Mouse (Mus musculus) spleen, postnatal 36 days (tissue): ENCODE results near the gene Galnt14.
A peak's percentile ranks its signal among the peaks of the same experiment; 100 is the strongest.

ENCODE experiments used
- DNase-seq, 2 experiments: peaks; one replicate each; pipeline ENCODE4 v3.0.0; 2022; ENCODE audit warnings: low spot score in 2 of 2, mixed read lengths in 1 of 2

The Galnt14 gene

DNA sequence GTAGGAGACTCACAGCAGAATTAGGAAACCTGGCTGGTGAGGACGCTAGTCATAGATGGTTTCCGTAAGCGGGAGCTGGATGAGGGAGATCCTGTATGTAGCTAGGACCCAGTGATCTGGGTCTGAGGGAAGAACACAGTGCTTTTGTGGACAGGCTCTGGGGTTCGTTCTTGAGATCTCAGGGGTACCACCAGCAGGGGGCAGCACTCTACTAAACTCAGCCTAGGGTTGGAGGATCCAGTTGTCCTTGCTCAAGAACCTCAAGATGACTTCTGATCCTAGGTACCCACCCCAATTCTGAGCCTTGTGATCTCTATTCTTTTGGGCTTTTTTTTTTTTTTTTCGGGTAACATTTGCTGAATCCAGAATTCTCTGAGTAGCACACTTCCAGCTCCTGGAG, 137.8 kb downstream of the Galnt14 start:
- DNase-seq, result peak; percentile 25 to 36

DNA sequence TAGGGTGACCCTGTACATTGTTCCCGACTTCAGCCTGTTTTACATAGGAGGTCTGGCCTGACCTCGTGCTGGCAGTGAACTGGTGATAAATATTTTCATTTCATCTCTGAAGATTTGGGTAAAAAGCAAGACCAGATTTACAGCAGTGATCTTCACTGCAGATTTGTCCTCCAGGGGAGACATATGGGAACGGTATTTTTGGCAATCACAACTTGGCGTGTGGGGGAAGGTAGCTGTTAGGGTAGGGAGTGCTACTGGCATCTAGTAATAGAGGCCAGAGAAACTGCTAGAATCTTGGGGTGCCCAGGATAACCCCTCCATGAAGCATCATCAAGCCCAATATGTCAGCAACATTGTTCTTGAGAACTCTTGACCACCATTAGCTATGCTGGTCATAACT, 138.3 kb downstream of the Galnt14 start:
- DNase-seq, result no peak

DNA sequence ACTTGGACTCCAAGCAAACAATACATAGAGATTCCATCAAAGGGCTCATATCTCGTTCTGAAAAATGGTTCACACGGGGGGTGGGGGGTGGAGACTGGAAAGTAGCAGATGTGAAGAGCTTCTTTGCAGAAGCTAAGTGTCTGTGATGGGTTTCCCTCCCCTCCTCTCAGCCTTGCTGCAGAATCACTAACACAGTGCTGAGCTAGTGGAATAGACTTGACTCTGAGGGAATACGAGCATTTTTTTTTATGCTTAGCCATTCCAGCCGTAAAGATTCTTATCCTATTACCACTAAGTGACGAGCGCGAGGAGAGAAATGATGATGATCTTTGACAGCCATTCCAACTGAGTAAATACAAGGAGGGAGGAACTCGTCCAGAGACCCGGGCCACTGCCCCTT, 142.0 kb downstream of the Galnt14 start:
- DNase-seq, result no peak

DNA sequence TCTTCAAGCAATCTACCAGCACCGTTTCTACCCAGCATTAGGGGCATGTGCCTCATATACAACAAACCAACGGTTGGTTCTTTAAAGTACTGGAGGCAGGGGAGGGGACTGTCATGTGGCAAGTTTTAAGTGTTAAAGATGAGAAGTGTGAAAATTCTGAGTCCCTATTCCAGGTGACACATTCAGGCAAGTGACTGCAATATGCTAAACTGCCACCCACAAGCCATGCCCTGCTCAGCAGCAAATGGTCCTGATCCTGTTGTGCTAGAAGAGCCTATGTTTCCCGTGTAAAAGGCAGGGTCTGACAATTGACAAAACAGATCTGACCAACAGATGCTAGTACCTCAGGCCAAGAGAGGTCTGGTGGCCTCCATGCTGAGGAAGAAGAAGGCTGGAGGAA, 149.1 kb downstream of the Galnt14 start:
- DNase-seq, result no peak

DNA sequence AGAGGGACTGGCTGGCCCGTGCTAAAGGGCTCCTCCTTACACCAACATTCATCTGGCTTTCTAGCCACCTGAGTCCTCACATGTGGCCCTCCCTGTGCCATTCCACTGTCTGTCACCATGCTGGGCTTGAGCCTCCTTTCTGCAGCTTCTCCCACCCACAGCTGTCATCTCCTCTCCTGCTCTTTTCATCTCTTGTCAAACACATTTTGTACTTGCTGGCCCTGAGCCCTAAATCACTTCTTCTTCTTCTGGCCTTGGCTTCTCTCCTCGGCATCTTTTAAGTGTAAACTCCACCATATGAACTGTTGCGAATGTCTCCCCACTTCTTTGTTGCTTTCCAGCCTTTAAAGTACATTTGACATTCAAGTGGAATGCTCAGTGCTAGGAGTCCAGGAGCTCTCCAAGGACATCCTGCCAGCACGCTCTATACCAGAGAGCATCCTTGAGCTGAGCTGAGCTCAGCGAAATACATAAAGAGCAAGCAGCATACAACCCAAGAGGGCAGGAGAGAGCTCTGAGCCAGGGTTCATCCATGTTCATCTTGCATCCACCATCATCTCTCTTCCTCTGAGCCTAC, 150.0 kb downstream of the Galnt14 start:
- DNase-seq, result no peak

DNA sequence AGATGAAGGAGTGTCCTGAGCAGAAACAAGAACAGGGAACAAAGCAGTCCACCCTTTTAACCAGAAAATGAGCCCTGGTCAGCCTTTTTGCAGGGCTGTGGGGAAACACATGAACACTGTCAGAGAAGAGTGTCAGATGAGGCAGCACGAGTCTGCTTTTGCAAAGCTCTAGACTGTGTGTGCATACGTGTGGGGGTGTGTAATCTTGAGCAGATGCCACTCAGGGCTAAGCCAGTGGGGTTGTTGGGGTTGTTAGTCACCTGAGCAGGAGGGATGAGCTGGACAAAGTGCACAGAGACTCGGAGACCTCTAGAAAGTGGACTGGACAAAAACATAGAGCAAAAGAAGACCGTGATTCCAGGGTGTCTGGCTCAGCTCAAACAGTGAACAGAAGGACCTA, 150.8 kb downstream of the Galnt14 start:
- no peak for DNase-seq

DNA sequence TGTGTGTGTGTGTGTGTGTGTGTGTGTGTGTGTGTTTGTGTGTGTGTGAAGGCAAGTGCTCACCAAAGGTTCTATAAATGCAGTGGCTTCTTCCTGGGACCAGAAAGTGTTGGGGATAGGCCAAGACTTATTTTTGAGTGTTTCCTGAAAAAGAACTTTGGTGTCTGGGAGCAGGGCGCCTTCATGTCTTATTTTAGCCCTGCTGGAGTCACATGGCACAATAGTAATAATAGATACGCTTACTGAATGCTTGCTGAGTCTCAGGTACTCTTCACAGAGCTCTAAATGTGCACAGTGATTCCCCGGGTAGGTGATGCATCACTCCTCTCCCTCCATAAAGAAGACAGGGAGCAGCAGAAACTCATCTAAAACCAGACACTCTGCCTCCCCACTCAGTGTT, 153.2 kb downstream of the Galnt14 start:
- no peak for DNase-seq

DNA sequence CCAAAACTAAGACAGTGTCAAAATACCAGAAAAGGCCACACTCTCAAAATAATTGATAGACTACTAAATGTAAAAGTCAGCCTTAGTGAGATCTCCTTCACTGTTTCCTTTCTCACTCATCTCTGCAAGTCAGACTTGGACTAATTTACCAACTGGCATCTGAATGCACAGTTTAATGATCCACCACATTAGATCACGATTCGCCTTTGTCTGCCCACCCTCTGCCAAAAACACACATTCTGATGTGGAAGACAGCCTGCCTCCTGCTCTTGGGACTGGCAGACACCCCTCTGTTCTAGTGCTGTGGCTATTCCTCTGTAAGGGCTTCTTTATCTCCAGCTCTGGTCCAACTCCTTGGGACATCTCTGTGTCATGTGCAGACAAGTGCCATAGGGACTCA, 153.8 kb downstream of the Galnt14 start:
- no peak for DNase-seq

DNA sequence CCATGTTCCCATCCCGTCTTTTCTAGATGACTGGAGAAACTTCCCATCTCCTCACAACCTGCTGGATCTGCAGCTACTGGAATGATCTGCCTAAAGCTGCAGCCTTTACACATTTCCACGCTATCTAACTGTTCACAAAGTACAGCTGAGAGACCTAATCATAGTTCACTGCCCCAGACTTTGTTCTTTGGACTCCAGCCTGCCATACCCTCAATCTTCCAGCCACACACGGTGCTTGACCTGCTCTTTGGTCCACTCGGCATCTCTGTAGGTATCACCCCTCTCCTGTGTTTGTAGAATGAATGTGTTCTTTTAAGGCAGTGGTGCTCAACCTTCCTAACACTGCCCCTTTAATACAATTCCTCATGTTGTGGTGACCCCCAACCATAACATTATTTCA, 155.6 kb downstream of the Galnt14 start:
- DNase-seq, result no peak

DNA sequence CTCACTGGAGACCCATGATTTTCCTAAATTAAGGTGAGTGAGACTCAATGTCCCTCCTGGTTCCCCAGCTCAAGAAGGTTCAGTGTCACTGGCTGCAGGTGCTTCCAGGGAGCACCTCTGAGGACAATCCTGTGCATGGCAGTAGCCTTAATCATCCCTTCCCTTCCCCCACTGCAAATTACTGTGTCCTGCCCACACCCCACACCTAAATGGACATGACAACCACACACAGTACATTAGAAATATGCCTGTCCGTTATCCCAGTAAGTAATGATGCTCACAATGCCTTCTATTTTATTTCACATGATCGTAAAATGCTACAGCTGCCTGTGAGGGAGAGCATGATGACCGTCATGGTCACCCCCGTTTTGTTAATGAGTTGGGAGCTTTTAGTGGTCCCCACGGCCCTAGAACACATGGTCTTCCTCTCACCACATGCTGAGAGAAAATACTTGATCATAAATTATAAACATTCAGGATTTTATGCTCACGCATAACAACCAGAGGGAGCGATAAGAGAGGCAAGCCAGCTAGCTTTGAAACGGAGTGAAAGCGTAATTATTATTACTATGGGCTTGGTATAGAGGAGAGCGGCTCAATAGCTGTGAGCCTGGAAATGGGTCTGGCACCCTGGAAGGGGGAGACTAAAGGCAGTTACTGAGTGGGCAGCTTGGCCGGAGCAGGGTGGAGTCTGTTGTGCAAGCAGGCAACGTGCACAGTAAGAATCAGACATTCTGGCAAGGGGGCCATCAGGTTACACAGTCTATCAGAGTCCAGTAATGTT, 161.3 kb downstream of the Galnt14 start:
- no peak for DNase-seq

DNA sequence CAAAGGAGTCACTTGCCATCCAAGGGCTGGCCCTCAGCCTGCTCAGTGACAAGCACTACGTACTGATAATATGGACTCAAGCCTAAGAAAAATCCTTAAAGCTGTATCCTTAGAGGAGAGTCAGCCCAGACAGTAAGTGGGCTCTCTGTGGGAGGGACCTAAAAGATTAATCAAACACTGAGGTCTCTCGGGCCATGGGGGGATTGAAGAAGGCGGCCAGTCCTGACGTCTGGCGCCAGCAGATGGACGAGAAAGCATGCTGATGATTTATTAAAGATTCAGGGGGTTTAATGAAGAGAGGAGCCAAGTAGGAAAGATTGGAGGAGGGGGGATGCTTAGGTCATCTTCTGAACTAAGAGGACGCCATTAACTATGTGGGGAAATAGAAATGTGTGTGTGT, 162.1 kb downstream of the Galnt14 start:
- DNase-seq, result no peak

DNA sequence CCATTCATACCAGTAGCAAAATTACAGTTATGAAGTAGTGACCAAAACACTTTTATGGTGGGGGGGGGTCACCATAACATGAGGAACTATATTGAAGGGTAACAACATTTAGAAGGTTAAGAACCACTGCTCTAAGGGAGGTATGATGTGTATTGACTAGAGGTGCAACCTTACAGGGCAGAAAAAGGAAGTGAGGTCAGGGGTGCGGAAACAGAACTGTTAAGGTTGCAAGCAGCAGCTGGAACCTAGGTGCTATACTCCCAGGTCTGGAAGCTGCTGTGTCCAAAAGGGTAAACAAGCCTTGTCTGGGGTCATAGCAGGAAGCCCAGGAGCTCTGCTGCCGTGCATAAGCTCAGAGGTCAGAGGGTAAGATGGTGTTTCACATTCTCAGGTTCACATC, 162.8 kb downstream of the Galnt14 start:
- DNase-seq, result peak; percentile 45 to 51

DNA sequence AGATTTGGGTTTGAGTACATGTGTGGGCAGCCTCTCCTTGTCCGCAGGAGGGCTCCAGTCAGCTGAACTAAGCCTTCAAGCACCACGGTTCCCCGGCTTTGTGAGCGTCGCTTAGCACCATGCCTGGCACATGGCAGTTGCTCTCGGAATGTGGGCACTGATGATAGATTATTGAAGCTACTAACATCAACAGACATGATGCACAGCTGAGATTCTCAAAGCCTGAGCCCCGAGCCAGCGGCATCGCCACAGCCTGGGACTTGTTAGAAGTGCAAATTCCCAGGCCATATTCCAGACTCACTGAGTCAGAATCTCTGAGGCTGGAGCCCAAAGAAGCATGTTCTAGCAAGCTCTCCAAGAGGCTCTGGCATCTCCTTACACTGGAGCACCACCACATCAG, 168.3 kb downstream of the Galnt14 start:
- DNase-seq, result no peak

DNA sequence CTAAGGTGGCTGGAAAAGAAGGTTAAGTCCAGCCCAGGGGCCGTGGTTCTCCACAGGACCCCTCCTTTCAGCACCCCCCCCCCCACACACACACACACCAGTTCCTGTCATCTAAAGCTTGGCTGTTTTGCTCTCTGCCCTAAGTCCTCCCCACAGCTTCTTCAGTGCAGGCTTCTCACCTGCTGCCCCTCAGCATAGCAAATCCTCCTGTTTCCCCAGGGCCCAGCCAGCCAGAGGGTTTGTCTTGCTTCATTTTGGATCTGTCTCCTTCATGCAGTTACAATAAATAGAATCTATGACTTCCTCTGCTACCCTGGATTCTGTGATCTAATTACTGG, 169.1 kb downstream of the Galnt14 start:
- no peak for DNase-seq

DNA sequence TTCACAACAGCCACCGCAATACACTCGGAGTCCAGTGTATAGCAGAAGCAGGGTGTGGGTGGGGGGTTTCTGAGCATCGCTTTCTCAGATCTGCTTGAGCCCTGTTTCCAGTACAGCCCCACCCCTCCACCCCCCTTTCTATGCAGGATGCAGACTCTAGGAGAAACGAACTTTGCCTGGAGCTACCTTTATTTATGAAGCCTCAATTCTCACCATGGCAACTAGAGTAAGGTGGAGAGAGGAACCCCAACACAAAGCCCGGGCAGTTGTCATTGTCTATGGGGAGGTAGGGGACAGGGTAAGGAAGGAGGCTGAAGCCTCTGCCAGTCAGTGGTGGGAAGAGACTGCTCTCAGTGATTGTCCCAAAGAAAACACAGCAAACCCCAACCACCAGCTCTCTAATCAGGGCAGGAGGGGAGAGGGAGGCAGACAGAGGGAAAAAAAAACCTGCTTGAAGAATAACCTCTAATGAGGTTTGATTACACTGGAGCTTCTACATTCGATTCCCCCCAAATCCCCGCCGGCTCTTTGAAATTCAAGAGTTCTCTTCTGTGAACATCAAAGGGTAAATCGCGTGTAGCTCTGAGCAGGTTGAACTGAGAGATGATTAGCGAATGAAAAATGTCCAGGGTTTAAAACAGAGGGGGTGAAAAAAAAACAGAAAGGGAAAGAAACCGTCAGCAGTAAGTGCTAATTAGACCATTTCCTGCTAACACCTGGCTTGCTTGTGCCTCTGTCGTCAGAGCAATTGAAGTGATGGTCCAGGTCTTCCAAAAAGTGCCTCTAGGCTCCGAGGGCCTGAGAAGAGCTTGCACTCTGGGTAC, 169.6 kb downstream of the Galnt14 start:
- no peak for DNase-seq

DNA sequence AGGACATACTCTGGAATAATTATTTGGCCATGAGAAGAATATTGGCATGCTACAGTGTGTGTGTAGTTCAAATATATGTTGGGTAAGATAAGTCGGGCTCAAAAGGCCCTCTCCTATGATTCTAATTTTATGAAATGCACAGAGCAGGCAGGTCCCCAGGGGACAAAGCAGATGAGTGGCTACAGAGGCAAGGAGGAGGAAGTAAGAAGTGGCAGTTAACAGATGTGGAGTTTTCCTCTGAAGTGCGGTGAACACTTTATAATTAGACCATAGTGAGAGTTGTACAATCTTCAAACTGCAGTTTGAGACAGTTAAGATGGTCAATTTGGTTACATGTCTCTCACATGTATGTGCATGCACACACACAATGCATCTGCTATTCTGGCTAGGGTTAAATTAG, 178.4 kb downstream of the Galnt14 start:
- peak; percentile 68 to 72 for DNase-seq

DNA sequence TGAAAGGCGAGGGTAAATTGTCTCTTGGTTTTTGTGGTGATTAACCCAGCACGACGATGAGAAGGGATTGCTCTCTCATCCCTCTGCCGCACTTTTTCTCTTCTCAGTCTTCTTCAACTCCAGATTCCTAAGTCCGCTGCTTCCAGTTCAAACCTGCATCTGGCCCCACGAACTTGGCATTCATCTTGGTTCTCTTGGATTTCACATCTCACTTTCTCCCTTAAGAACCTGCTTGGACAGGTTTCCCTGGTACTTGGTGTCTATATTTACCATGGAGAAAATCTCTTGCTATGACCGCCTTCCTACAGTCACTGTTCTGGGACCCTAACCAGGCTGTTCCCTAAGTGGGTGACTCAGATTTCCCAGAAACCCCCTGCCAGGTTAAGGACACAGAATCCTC, 188.1 kb downstream of the Galnt14 start:
- no peak for DNase-seq

DNA sequence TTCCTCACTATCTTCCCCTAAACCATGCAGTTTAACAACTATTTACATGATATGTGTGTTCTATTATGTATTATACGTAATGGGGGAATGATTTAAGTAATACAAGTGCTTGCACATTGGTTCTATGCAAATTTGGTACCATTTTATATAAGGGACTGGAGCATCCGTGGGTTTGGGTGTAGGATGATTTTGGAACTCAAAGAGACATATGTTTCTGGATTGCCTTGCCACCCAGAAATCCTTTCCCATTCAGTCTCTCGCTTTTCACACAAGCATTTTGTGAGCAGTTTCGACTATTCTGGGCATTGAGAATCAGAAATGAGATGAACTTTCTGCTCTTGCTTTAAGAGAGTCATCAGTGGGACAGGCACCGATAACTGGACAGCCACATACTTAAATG, 190.9 kb downstream of the Galnt14 start:
- DNase-seq, result no peak

DNA sequence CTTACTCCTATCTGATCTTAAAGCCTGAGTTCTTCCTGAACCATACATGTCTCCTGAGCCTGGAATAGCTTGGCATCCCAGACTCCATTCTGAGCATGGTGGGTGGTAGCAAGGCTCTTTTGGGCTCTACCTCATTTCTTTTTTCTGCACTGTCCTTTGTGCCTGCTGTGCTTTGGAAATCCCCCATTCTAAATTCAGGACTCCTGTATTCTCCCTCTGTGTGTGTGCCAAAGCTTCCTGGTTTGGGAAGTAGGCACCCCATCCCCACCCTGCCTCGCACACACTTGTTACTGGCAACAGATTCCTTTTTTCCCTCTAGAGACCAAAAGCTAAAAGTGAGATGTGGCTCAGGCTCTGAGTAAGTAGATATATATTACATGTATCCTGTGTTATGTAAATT, 191.9 kb downstream of the Galnt14 start:
- DNase-seq, result no peak

DNA sequence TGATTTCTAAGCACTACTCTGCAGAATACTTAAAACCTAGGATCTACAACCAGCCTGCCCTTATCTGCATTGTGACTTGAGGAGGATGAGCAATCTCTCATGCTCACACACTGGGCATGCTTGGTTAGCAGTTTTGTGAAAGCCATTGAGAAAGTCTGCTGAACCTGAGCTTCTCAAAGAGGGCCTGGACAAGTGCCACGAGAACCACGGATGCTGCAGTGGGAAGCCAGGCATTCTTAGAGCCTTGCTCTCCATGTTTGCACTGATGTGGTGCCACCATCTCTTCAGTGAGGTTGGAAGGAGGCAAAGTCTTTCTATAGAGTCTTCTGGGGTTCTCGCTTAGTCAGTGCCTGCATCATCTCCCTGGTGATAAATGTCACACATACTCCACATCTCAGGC, 194.7 kb downstream of the Galnt14 start:
- DNase-seq, result no peak

DNA sequence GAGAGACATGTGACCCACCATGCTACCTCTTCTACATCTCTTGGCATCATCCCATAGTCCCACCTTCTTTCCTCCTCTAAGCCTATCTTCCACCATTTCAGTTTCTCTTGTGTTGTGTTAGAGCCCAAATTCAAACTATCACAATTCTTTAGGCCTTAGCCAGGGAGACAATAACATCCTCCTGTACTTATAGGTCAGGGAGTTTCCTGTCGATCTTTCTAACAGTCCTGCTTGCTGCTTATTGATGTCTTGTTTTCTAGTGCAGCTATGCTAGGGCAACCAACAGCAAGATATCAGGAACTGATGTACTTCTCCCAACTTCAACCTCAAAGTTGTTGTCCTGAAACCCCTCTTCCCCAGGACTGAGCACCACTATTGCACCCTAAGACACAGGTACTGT, 195.4 kb downstream of the Galnt14 start:
- DNase-seq, result no peak

DNA sequence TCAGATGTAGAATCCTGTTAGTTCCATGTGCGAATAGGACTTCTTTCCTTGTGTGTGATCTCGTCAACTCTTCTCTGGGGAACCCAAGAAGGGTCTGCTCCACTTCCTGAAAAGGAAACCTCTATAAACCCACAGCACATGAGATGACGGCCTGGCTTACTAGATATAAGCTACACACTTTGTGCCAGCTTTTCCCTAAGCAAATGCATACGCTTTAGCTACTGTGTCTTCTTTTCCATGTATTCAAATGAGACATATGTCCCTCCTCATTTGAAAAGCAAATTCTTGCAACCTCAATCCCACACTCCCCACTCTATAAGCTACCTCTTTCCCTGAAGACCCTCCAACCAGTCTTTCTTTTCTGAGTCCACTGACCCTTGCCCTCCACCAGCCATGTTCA, 196.0 kb downstream of the Galnt14 start:
- no peak for DNase-seq

DNA sequence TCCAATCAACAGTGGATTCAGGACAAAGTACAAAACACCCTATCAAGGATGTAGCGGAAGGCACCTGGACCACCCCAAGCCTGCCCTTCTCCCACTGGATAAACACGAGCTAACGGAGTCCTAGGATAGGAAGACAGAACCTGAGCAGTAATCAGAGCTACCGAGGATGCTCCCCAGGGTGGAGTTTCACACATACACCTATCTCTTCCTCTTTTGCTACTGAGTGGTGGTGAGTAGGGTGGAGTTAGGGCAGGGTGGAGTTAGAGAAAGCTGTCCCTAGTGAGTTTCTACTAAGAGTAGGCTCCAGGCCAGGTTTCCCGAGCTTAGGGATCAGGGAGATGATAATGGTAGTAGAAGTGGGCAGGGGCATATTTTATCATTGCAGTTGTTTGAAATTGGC, 197.4 kb downstream of the Galnt14 start:
- DNase-seq, result peak; percentile 14 to 36
